Mouse (Mus musculus): ENCODE measurements at regions not wholly inside any gene's neighbourhood (a gene's known extent, or its start where the extent isn't known, plus 50 kb on each side); places are given as distances from the start of the nearest gene placed in this dataset.
A peak's percentile ranks its signal among the peaks of the same experiment; 100 is the strongest.

GRCm38 (mm10) chr12:99039497-99040322 lies 119.3 kb downstream of the Ttc8 start:
- peak; percentile 38 for DNase-seq (ENCODE audit: low spot score)

DNA sequence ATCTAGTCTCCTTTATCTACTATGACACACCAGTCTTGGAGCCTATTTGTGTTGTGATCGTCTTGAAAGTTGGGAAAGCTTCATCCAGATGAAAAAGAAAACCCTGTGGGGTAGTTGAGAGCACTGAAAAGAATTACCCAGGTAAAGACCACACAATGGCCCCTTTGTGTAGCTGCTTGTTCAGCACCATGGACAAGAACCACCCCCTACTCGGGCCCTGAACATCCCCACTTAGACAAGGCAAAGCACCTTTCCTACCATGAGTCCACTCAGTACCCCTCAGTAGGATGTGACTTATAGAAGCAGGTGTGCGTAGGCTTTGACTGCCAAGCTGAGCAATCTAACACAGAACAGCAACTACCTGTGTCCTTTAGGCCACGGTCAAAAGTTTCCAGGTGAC lies 121.2 kb downstream of the Ttc8 start:
- peak; percentile 51 for DNase-seq (ENCODE audit: low spot score)

- DNase-seq (ENCODE audit: low spot score), result no peak
Measured at GRCm38 (mm10) chr12:99042918-99043862, 122.8 kb downstream of the Ttc8 start.

DNA sequence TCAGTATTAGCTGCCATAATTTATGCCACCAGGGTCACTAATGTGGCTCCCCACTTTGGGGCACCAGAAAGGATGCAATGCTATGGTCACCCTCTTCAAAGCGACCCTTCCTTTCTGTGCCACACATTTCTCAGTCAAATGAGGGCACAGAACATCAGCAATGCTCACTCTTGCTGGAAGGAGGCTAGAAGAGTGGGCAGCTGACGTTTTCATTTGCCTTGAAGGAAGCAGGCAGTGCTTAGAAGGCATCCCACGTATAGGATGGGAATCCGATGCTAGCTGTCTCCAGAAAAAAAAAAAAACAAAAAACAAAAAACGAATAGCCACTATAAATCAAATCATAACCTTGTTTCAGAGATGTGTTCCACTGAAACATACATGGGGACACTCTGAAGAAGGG lies 124.1 kb downstream of the Ttc8 start:
- DNase-seq (ENCODE audit: low spot score), result no peak

- DNase-seq (ENCODE audit: low spot score), result no peak
Measured at GRCm38 (mm10) chr12:99050426-99050825, 130.1 kb downstream of the Ttc8 start.

DNA sequence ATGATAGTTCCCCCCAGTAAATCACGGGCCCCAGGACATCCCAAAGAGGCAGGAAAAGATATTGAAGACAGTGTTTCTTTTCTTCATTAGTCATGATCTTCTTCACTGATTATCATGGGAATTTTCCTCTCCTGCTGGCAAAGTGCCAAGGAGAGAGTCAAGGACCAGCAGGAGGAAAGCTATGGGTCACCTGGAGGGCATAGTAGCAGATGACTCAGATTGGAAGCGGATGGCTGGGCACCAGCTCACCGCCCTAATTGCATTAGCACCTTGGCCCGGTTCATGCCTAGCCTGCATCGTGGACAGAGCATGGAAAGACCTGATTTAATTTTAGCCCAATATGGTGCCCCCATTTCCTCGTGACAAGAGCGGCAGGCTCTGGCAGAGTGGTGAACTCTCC lies 132.2 kb downstream of the Ttc8 start:
- no peak for DNase-seq (ENCODE audit: low spot score)

DNA sequence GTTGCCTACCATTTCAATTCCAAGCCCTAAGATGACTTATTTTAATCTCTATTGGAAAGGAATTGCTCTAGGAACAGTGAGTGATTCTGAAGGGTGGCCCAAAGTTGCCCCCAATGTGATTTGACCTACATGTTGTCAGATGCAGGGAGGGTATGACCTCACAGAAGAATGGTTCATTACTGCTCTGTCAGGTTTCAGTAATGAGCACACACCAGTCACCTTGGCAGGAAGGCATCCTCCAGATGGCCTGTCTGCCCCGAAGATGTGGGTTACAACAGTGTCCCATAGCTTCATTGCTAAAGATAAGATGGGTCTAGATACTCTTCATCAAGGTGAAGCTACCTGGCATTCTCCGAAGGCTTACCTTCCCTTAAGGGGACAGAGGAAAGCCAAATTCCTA lies 137.1 kb downstream of the Ttc8 start:
- DNase-seq (ENCODE audit: low spot score), result no peak

DNA sequence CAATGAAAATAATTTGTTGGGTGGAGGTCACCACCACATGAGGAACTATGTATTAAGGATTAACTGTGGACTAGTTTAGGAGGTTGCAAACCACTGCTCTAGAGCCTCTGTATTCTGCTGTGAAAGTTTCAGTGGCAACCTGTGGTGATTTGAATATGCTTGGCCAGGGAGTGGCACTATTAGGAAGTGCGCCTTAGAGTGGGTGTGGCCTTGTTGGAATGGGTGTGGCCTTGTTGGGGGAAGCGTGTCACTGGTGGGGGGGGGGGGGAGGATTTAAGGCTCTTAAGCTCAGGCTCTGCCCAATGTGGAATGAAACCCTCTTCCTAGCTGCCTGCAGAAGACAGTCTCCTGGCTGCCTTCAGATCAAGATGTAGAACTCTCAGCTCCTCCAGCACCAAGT lies 138.5 kb downstream of the Ttc8 start:
- DNase-seq (ENCODE audit: low spot score), result no peak

DNA sequence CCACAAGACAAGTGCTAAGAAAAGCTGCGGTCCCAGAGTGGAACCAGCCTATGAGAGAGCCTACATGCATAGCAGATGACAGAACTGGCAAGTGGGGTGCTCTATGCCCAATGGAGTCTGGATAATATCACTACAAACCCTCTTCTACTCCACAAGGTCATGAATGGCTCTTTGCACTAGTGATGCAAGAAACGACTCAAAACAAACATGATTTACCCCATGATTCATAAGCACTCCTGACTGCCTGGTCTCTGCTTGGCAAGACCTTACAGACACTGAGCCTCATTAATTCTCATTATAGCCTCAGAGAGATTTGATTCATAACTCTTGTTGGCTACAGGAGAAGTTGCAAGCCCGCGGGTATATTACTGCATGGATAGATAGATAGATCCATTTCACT lies 139.1 kb downstream of the Ttc8 start:
- DNase-seq (ENCODE audit: low spot score), result no peak

GRCm38 (mm10) chr12:99060702-99061101 lies 140.3 kb downstream of the Ttc8 start:
- no peak for DNase-seq (ENCODE audit: low spot score)

DNA sequence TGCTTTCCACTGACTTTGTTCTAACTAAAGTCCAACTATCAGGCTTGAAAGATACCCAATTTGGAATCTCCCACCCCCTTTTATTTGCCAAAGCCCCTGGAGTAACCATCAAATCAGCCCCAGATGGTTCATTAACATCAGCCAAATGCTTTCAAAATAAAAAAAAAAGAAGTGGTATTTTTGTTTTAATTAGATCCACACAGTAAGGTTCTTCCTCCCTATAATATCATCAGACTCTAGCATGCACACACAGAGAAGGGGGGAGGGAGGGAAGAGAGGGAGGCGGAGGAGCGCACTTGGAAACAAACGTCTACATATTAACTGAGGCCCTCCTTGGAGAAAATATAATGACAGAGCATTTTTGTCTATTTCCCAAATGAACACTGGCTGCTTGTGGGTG lies 143.1 kb downstream of the Ttc8 start:
- no peak for DNase-seq (ENCODE audit: low spot score)

- no peak for DNase-seq (ENCODE audit: low spot score)
Measured at GRCm38 (mm10) chr12:99063885-99064284, 143.5 kb downstream of the Ttc8 start.

DNA sequence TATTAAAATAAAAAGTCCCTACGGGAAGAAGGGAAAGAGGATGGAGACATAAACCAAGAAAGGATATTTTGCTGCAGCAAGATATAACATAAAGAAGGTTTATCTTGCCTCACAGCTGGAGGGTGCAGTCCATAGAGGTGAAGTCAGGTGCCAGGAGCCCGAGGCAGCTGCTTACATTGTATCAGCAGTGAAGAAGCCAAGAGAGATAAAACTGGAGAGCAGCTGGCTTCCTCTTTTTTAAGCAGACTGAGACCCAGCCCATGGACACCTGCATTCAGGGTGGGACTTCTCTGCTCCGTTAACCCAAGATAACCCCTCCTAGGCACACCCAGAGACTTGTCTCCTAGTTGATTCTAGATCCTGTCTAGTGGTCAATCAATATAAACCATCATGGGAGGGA lies 147.6 kb downstream of the Ttc8 start:
- no peak for DNase-seq (ENCODE audit: low spot score)

DNA sequence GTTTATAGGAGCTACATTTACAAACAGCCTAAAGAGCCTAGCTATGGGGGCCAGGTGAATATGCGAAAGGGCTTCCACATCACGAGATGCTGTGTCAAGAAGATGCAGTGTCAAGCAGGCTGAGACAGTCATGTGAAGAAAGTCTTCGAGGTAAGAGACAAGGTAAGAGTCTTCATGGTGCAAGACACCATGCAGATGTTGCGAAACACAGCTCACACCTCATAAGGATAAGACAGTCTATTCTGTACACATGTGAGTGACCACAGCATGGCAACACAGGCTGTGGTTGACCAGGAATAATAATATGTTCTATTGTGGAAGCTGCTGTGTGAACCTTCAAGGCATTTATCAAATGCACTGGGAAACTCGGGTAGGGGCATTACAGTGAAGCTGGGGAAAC lies 153.4 kb downstream of the Ttc8 start:
- no peak for DNase-seq (ENCODE audit: low spot score)

GRCm38 (mm10) chr12:99077366-99077765 lies 157.0 kb downstream of the Ttc8 start:
- DNase-seq (ENCODE audit: low spot score), result no peak

DNA sequence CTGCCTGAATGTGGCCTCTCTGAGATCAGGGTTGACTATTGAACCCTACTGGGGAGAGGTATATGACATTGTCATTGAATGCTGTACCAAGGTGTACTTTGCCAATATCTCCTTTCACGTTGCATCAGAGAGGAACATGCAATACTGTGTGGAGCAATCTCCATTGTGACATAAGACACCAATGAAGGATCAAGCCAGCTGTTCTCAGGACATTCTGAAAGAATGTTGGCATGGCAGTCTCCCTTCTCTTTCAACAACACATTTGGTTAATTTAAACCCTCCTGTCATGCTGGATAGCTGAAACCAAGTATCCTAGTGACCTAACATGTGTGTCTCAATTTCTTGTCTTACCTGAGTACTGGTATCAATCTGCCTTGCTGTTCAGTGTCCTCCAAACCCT lies 159.5 kb downstream of the Ttc8 start:
- DNase-seq (ENCODE audit: low spot score), result no peak

DNA sequence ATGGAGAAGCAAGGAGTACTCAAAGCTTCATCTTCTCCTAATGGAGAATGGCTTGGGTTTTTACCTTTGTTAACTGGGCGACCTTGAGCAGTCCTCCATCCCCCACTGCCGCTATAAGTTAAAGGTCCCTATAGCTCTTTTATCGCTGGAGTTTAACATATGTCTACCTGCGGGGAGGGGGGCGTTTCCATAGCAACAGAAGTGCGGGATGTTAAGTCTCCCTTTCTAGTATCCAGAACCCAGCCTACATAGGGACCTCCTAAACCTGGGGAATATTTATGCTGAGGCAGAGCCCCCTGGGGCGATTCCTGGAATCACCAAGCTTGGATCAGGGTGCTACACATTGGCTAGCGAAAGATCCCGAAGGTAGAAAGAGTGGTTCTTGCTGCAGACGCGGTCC lies 163.2 kb downstream of the Ttc8 start:
- no peak for DNase-seq (ENCODE audit: low spot score)

- peak; percentile 92 for DNase-seq (ENCODE audit: low spot score)
Measured at GRCm38 (mm10) chr12:99084144-99084543, 163.8 kb downstream of the Ttc8 start.

DNA sequence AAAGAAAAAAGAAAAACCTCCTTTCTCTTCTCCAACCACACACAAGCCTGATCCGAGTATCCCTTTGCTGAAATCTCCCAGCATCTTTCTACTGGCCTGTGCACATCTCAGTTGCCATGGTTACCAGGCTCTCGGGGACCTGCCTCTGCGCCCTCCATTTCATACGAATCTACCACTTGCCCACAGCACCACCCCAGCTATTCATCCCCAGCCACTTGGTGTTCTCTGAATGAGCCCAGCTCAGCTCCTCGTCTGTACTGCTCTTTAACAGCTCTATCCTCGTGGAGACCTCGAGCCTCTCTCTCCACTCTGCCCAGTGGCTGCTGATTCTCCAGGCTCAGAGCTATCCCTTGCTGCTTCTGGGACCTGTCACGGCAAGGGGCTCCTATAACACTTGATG lies 166.9 kb downstream of the Ttc8 start:
- DNase-seq (ENCODE audit: low spot score), result peak; percentile 23

DNA sequence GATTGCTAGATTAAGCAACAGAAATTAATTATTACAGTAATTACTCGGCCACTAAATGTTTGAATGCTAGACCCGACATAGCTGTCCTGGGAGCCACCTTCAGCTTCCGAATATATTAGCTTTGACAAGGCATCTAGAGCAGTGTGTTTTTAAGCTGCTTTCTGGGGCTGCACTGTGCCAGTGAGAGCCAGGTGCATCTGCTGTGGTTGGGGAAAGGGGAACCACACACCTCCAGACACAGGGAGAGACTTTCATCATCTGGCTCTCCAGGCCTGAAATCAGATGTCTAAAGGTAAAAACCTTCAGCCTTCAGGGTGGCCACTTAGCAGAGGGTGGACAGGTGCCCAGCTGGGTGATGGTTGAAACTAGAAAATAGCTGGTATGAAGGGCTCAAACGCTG lies 171.4 kb downstream of the Ttc8 start:
- no peak for DNase-seq (ENCODE audit: low spot score)

DNA sequence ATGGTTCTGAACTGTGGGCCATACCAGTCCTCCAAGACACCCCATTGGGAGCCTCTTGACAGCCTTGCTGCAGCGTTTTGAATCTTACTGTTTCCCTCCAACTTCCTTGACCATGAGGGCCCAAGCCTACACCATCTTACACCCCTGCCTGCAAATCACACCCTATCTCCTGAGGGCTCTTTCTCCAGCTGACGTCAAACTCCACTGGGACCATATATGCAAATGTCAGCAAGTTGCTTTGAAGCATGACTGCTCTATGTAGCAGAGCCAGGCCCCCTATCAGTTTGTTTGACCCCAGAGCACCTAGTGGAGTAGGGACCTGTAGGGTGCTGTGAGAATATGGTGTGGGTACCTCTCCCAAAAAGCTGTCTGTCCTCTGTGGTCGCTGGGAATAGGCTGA lies 172.8 kb downstream of the Ttc8 start:
- no peak for DNase-seq (ENCODE audit: low spot score)

GRCm38 (mm10) chr12:99093989-99094388 lies 173.6 kb downstream of the Ttc8 start:
- DNase-seq (ENCODE audit: low spot score), result no peak

DNA sequence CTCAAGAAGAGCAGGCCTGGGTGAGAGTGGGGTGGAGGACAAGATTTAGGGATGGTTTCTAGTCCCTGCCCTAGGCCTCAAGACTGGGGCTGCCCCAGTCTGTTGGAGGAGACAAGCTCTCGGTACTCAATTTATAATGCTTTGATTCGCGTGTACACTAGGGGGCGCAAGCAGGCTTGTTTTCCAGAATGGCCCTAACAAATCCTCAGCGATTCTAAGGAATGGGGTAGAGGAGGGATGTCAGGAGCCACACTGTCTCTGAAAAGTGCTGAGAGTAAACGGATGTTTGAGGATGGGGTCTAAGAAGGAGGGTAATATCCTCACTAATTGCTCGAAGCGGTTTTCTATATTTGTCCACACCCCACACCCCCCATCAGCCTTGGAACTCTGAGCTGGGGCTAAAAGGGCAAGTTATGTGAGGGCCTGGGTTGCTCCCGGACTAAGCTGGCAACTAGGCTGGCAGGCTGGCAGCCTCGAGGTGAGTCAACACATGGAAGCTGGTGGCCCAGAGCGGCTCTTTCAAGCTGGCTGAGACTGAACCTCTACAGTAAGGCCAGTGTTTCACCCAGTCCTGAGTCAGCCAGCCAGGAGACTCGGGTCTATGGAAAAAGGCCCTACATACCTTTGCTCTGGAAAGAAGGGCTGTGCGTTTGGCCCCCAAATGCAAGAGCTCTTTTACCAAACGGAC lies 176.7 kb downstream of the Ttc8 start:
- peak; percentile 95 for DNase-seq (ENCODE audit: low spot score)
